Mouse (Mus musculus) heart, embryonic 11.5 days (tissue): ENCODE data around the gene Sult2a7. TPM values are rescaled to one million over a fixed set of nuclear protein-coding genes. Genes with fewer than 3 reads are reported as not detected.

ENCODE experiments used
- ATAC-seq: fragments of 200-750 bp; cut with Nextera tagmentation; replicated peaks from 2 replicates; pipeline ENCODE4 v1.8.0; 2017; ENCODE audit warnings: moderate library complexity; ENCODE audit not compliant: insufficient number of reproducible peaks, low FRiP score, low TSS enrichment
- H3K27ac ChIP-seq: fragments of 300-500 bp; sonication (generic); 2 replicates; pipeline ENCODE4 v1.5.1; 2014; ENCODE audit warnings: mild to moderate bottlenecking, low read depth, low read length
- H3K27me3 ChIP-seq: fragments of 300-500 bp; sonication (generic); 2 replicates; pipeline ENCODE4 v1.6.1; 2014; ENCODE audit warnings: mild to moderate bottlenecking, low read length, mixed read lengths; ENCODE audit not compliant: control insufficient read depth, insufficient read depth
- H3K36me3 ChIP-seq: fragments of 300-500 bp; sonication (generic); 2 replicates; pipeline ENCODE4 v1.6.1; 2014; ENCODE audit warnings: mild to moderate bottlenecking, low read length, moderate library complexity, mixed read lengths; ENCODE audit not compliant: control insufficient read depth, insufficient read depth
- H3K4me1 ChIP-seq: fragments of 300-500 bp; sonication (generic); 2 replicates; pipeline ENCODE4 v1.6.1; 2014; ENCODE audit warnings: low read length; ENCODE audit not compliant: control insufficient read depth, insufficient read depth
- H3K4me2 ChIP-seq: fragments of 300-500 bp; sonication (generic); 2 replicates; pipeline ENCODE4 v1.6.1; 2014; ENCODE audit warnings: mild to moderate bottlenecking, moderate library complexity
- H3K4me3 ChIP-seq: fragments of 300-500 bp; sonication (generic); 2 replicates; pipeline ENCODE4 v1.5.1; 2014; ENCODE audit warnings: low read depth, low read length
- H3K9ac ChIP-seq: fragments of 300-500 bp; sonication (generic); 2 replicates; pipeline ENCODE4 v1.6.1; 2014; ENCODE audit warnings: mild to moderate bottlenecking, low read depth, low read length, moderate library complexity
- H3K9me3 ChIP-seq: fragments of 300-500 bp; sonication (generic); replicated peaks from 2 replicates; pipeline ENCODE4 v1.6.1; 2016; ENCODE audit warnings: low read length; ENCODE audit not compliant: control insufficient read depth
- WGBS: fragments of 180-500 bp; shearing (Covaris S2); extraction: QIAGEN DNeasy Blood & Tissue Kit; methylation state at CpG from one replicate; pipeline ENCODE4 v1.1.7; 2014; ENCODE audit not compliant: insufficient replicate concordance; 5-methylcytosine and 5-hydroxymethylcytosine counted together
- polyA plus RNA-seq: library from polyadenylated mRNA; unstranded; fragments of >200 nt; fragmentation: Nextera tagmentation; extraction: Ambion mirVana; gene quantifications from 2 replicates; pipeline ENCODE4 v1.2.1, GENCODE M21; 2014

The Sult2a7 gene
- not detected in 2 replicates for polyA plus RNA-seq

- Histone ChIP-seq H3K27me3 (no peaks in the 10 kb centered on the region), H3K4me1 (no peaks in the 10 kb centered on the region), H3K36me3 (no peaks in the 10 kb centered on the region), H3K9ac (no peak within 1 kb of the TSS), H3K4me3 (no peak within 1 kb of the TSS), H3K27ac (no peak within 1 kb of the TSS), H3K4me2 (no peak within 1 kb of the TSS), H3K9me3 (peaks cover 10% of the 10 kb centered on the region)
- ATAC-seq = no peak
- 81% methylated on average over 4 of the region's 4 CpGs for WGBS
These were observed at the start of gene Sult2a7 for GRCm38 (mm10) chr7:14494130-14494529. Gene Sult2a7 (minus strand): TSS chr7:14494230.

- H3K4me2 ChIP-seq = no peak overlapping the region
- WGBS = 51% methylated on average over 1 of the region's 1 CpGs
- no peak overlapping the region for H3K27ac ChIP-seq
- H3K4me3 ChIP-seq = no peak overlapping the region
- no peak for ATAC-seq
- H3K9me3 ChIP-seq = no peaks in the 10 kb centered on the region; the same call in none of the 2 replicates
- no peaks in the 10 kb centered on the region for H3K36me3 ChIP-seq
- H3K4me1 ChIP-seq = no peaks in the 10 kb centered on the region
- no peak overlapping the region for H3K9ac ChIP-seq
- no peaks in the 10 kb centered on the region for H3K27me3 ChIP-seq
These were observed 31.2 kb upstream of the Sult2a7 start for GRCm38 (mm10) chr7:14525280-14525679.

GRCm38 (mm10) chr7:14522636-14523035, 28.6 kb upstream of the Sult2a7 start:
- no peak overlapping the region for H3K4me3 ChIP-seq
- no peaks in the 10 kb centered on the region for H3K36me3 ChIP-seq
- H3K4me2 ChIP-seq = no peak overlapping the region
- no peak overlapping the region for H3K27ac ChIP-seq
- H3K4me1 ChIP-seq = no peaks in the 10 kb centered on the region
- no peak for ATAC-seq
- no peaks in the 10 kb centered on the region for H3K27me3 ChIP-seq
- no peak overlapping the region for H3K9ac ChIP-seq
- peaks cover 5% of the 10 kb centered on the region for H3K9me3 ChIP-seq
- 63% methylated on average over 1 of the region's 1 CpGs for WGBS

DNA sequence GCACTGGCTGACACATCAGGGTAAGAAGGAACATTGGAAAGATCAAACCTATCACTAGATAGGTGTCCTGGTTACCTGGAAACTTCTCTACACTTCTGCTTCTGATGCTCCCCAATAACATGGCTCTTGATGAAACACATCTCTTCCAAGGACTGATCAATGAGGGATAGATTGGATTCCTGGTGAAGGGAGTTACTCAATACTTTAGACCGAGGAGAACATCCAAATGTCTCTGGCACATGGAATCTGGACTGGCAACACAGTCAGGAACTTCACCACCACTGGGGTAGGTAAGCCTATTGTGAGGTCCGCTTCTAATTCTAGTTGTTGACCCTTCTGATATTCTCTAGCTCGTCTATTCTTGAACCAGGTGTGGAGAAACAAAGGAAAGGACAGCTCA, 24.3 kb upstream of the Sult2a7 start:
- Histone ChIP-seq H3K36me3 (no peaks in the 10 kb centered on the region), H3K4me2 (no peak overlapping the region), H3K27ac (no peak overlapping the region), H3K9me3 (peaks cover 13% of the 10 kb centered on the region), H3K4me1 (no peaks in the 10 kb centered on the region), H3K27me3 (no peaks in the 10 kb centered on the region), H3K9ac (no peak overlapping the region), H3K4me3 (no peak overlapping the region)
- ATAC-seq = no peak
- 68% methylated on average over 3 of the region's 3 CpGs for WGBS

- Histone ChIP-seq H3K9me3 (peaks cover 10% of the 10 kb centered on the region), H3K9ac (no peak overlapping the region), H3K27ac (no peak overlapping the region), H3K36me3 (no peaks in the 10 kb centered on the region), H3K4me1 (no peaks in the 10 kb centered on the region), H3K4me3 (no peak overlapping the region), H3K27me3 (no peaks in the 10 kb centered on the region), H3K4me2 (no peak overlapping the region)
- ATAC-seq = no peak
- 65% methylated on average over 3 of the region's 3 CpGs for WGBS
These were observed 1.1 kb downstream of the Sult2a7 start for GRCm38 (mm10) chr7:14492886-14493285.

- Histone ChIP-seq H3K9me3 (peaks cover 6% of the 10 kb centered on the region; the same call in 1 of the 2 replicates), H3K36me3 (no peaks in the 10 kb centered on the region), H3K4me1 (no peaks in the 10 kb centered on the region), H3K27ac (no peak within 1 kb of the TSS), H3K9ac (no peak within 1 kb of the TSS), H3K4me2 (no peak within 1 kb of the TSS), H3K27me3 (no peaks in the 10 kb centered on the region), H3K4me3 (no peak within 1 kb of the TSS)
- ATAC-seq = no peak
- 59% methylated on average over 3 of the region's 3 CpGs for WGBS
These were observed 47.5 kb downstream of the Sult2a7 start, which contains the start of gene Sult2a8 for GRCm38 (mm10) chr7:14446534-14446933. Gene Sult2a8 (minus strand): TSS chr7:14446769.

DNA sequence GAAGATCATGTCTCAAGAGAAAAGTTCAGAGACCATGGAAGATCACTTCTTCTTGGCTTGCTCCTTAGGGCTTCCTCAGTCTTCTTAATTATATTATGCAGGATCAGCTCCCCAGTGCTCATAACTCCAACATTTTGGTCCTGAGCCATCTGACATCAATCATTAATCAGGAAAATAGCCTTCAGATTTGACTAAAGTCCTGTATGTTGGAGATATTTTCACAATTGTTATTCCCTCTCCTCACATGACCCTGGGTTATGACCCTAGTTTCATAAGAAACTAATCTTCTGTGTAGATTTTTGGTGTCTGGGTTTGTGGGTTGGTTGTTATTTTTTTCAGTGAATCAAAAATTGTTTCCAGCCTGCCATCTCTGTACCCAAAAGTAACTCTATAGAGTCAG, 54.4 kb downstream of the Sult2a7 start:
- Histone ChIP-seq H3K27ac (no peak overlapping the region), H3K4me3 (no peak overlapping the region), H3K4me1 (no peaks in the 10 kb centered on the region), H3K4me2 (no peak overlapping the region), H3K27me3 (no peaks in the 10 kb centered on the region), H3K9ac (no peak overlapping the region), H3K36me3 (no peaks in the 10 kb centered on the region), H3K9me3 (peaks cover 4% of the 10 kb centered on the region; the same call in 1 of the 2 replicates)
- no peak for ATAC-seq

DNA sequence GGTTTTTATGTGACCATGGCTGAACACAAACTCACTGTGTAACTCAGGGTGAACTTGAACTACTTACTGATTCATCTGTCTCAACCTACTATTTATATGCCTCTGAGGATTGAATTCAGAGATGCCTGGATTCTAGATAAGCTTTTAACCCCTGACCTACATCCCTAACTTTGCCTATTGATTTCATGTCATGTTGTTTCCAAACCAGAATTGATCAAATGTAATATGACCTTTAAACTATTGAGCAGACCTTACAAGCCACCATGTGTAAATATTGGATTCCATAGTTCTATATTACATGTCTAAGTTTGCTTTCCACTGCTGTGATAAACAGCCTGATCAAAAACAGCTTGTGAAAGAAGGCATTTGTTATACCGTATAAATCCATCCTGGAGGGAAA, 55.5 kb downstream of the Sult2a7 start:
- H3K36me3 ChIP-seq = no peaks in the 10 kb centered on the region
- no peak overlapping the region for H3K27ac ChIP-seq
- H3K4me2 ChIP-seq = no peak overlapping the region
- H3K4me1 ChIP-seq = no peaks in the 10 kb centered on the region
- H3K4me3 ChIP-seq = no peak overlapping the region
- WGBS = 71% methylated on average over 1 of the region's 1 CpGs
- no peak overlapping the region for H3K9ac ChIP-seq
- ATAC-seq = no peak
- H3K27me3 ChIP-seq = no peaks in the 10 kb centered on the region
- H3K9me3 ChIP-seq = peaks cover 4% of the 10 kb centered on the region; the same call in 1 of the 2 replicates

DNA sequence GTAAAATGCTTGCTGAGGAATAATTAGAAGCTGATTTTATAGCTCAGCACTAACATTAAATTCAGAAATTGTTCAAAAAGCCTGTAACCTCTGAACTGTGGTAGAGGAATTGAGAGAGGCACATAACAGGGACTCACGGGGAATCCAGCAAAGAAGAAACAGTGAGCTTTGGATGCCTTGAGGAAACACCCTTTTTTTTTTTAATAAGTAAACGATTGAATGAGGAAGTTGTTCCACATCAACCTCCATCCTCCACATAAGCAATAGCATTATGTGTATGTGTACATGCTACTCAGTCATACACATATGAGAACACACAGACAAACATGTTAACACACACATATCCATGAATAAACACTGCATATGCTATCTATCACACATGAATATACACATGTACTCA, 56.0 kb downstream of the Sult2a7 start:
- Histone ChIP-seq H3K36me3 (no peaks in the 10 kb centered on the region), H3K9me3 (peaks cover 4% of the 10 kb centered on the region; the same call in 1 of the 2 replicates), H3K4me1 (no peaks in the 10 kb centered on the region), H3K4me3 (no peak overlapping the region), H3K9ac (no peak overlapping the region), H3K27ac (no peak overlapping the region), H3K27me3 (no peaks in the 10 kb centered on the region), H3K4me2 (no peak overlapping the region)
- WGBS = 69% methylated on average over 2 of the region's 2 CpGs
- ATAC-seq = no peak
